Mouse (Mus musculus): ENCODE results near the gene Tmem213. TPM values are rescaled to one million over a fixed set of nuclear protein-coding genes. Genes with fewer than 3 reads are reported as not detected.
A peak's percentile ranks its signal among the peaks of the same experiment; 100 is the strongest.

Tmem213 gene
- polyA plus RNA-seq, 1 experiment from 2014 or later: 2.1 TPM

- ATAC-seq (ENCODE audit: insufficient number of reproducible peaks, insufficient read depth, low FRiP score, low TSS enrichment, low read depth): no peak
- Histone ChIP-seq H3K4me3 (no peak overlapping the region), H3K4me1 (peaks cover 7% of the 10 kb centered on the region), H3K36me3 (no peaks in the 10 kb centered on the region), H3K27me3 (no peaks in the 10 kb centered on the region), H3K9ac (no peak overlapping the region), H3K9me3 (no peaks in the 10 kb centered on the region), H3K27ac (no peak overlapping the region), H3K4me2 (no peak overlapping the region)
- WGBS: 63% methylated on average over 9 of the region's 9 CpGs
These were observed 21.6 kb upstream of the Tmem213 start for GRCm38 (mm10) chr6:38087242-38088026.

GRCm38 (mm10) chr6:38092539-38092938, 16.5 kb upstream of the Tmem213 start:
- Histone ChIP-seq H3K4me2 (no peak overlapping the region), H3K4me3 (no peak overlapping the region), H3K36me3 (no peaks in the 10 kb centered on the region), H3K4me1 (0 out of 2 replicates have a peak, but pooled peaks cover 7% of the 10 kb centered on the region), H3K27me3 (no peaks in the 10 kb centered on the region), H3K27ac (no peak overlapping the region), H3K9me3 (no peaks in the 10 kb centered on the region), H3K9ac (no peak overlapping the region)
- ATAC-seq (ENCODE audit: insufficient number of reproducible peaks, insufficient read depth, low FRiP score, low TSS enrichment, low read depth): no peak
- WGBS: 92% methylated on average over 8 of the region's 8 CpGs

- 90% methylated on average over 10 of the region's 10 CpGs for WGBS
These were observed 14.4 kb upstream of the Tmem213 start for GRCm38 (mm10) chr6:38094701-38095100.

GRCm38 (mm10) chr6:38096961-38097370, 12.1 kb upstream of the Tmem213 start:
- H3K4me2 ChIP-seq: no peak overlapping the region
- peaks cover 5% of the 10 kb centered on the region; the same call in 1 of the 2 replicates for H3K9me3 ChIP-seq
- no peak overlapping the region; the same call in 1 of the 2 replicates for H3K27ac ChIP-seq
- no peaks in the 10 kb centered on the region for H3K36me3 ChIP-seq
- no peak overlapping the region for H3K4me3 ChIP-seq
- ATAC-seq (ENCODE audit: insufficient number of reproducible peaks, insufficient read depth, low FRiP score, low TSS enrichment, low read depth): no peak
- no peaks in the 10 kb centered on the region for H3K27me3 ChIP-seq
- H3K4me1 ChIP-seq: 0 out of 2 replicates have a peak, but pooled peaks cover 2% of the 10 kb centered on the region
- whole genome bisulfite sequencing: 59% methylated on average over 5 of the region's 5 CpGs
- H3K9ac ChIP-seq: no peak overlapping the region

More at GRCm38 (mm10) chr6:38094701-38095100, 14.4 kb upstream of the Tmem213 start:
- no peak overlapping the region for H3K4me2 ChIP-seq
- no peaks in the 10 kb centered on the region for H3K36me3 ChIP-seq
- H3K4me3 ChIP-seq: no peak overlapping the region
- H3K9ac ChIP-seq: no peak overlapping the region
- no peak for ATAC-seq (ENCODE audit: insufficient number of reproducible peaks, insufficient read depth, low FRiP score, low TSS enrichment, low read depth)
- H3K27ac ChIP-seq: no peak overlapping the region
- peaks cover 4% of the 10 kb centered on the region; the same call in 1 of the 2 replicates for H3K9me3 ChIP-seq
- H3K4me1 ChIP-seq: 0 out of 2 replicates have a peak, but pooled peaks cover 2% of the 10 kb centered on the region
- no peaks in the 10 kb centered on the region for H3K27me3 ChIP-seq

- no peak overlapping the region for H3K9ac ChIP-seq
- 86% methylated on average over 7 of the region's 7 CpGs for WGBS
- no peak overlapping the region for H3K4me2 ChIP-seq
- peaks cover 8% of the 10 kb centered on the region for H3K4me1 ChIP-seq
- no peaks in the 10 kb centered on the region for H3K36me3 ChIP-seq
- no peak overlapping the region for H3K27ac ChIP-seq
- ATAC-seq (ENCODE audit: insufficient number of reproducible peaks, insufficient read depth, low FRiP score, low TSS enrichment, low read depth): no peak
- peaks cover 5% of the 10 kb centered on the region; the same call in 1 of the 2 replicates for H3K9me3 ChIP-seq
- no peak overlapping the region for H3K4me3 ChIP-seq
- H3K27me3 ChIP-seq: no peaks in the 10 kb centered on the region
These were observed 6.7 kb upstream of the Tmem213 start for GRCm38 (mm10) chr6:38102216-38102795.

GRCm38 (mm10) chr6:38103775-38104174, 5.3 kb upstream of the Tmem213 start:
- H3K27ac ChIP-seq: no peak overlapping the region
- no peak overlapping the region for H3K4me3 ChIP-seq
- no peaks in the 10 kb centered on the region for H3K36me3 ChIP-seq
- 0 out of 2 replicates have a peak, but pooled peaks cover 5% of the 10 kb centered on the region for H3K9me3 ChIP-seq
- no peak overlapping the region for H3K9ac ChIP-seq
- H3K4me2 ChIP-seq: no peak overlapping the region
- no peaks in the 10 kb centered on the region for H3K27me3 ChIP-seq
- ATAC-seq (ENCODE audit: insufficient number of reproducible peaks, insufficient read depth, low FRiP score, low TSS enrichment, low read depth): no peak
- H3K4me1 ChIP-seq: peaks cover 9% of the 10 kb centered on the region
- WGBS: 49% methylated on average over 6 of the region's 6 CpGs

- Histone ChIP-seq H3K36me3 (no peaks in the 10 kb centered on the region), H3K4me1 (peaks cover 23% of the 10 kb centered on the region), H3K27me3 (no peaks in the 10 kb centered on the region), H3K27ac (no peak overlapping the region), H3K4me2 (no peak overlapping the region), H3K9me3 (no peaks in the 10 kb centered on the region), H3K4me3 (no peak overlapping the region), H3K9ac (no peak overlapping the region)
- 84% methylated on average over 9 of the region's 9 CpGs for WGBS
- ATAC-seq (ENCODE audit: insufficient number of reproducible peaks, insufficient read depth, low FRiP score, low TSS enrichment, low read depth): no peak
These were observed 3.1 kb upstream of the Tmem213 start for GRCm38 (mm10) chr6:38105924-38106323.

- ATAC-seq (ENCODE audit: insufficient number of reproducible peaks, insufficient read depth, low FRiP score, low TSS enrichment, low read depth): no peak
These were observed 606 bp upstream of the Tmem213 start for GRCm38 (mm10) chr6:38108449-38108848.

GRCm38 (mm10) chr6:38109871-38110270, 816 bp downstream of the Tmem213 start:
- peaks cover 14% of the 10 kb centered on the region for H3K4me1 ChIP-seq
- 0 out of 2 replicates have a peak overlapping the region, but pooled peaks have one; percentile 40 for H3K9ac ChIP-seq
- 0 out of 2 replicates have a peak overlapping the region, but pooled peaks have one; percentile 12 for H3K4me3 ChIP-seq
- no peaks in the 10 kb centered on the region for H3K36me3 ChIP-seq
- H3K4me2 ChIP-seq: peak overlapping the region; percentile 38
- ATAC-seq (ENCODE audit: insufficient number of reproducible peaks, insufficient read depth, low FRiP score, low TSS enrichment, low read depth): no peak
- H3K27ac ChIP-seq: no peak overlapping the region
- 10% methylated on average over 9 of the region's 9 CpGs for WGBS
- no peaks in the 10 kb centered on the region for H3K9me3 ChIP-seq
- H3K27me3 ChIP-seq: no peaks in the 10 kb centered on the region

More at GRCm38 (mm10) chr6:38108449-38108848, 606 bp upstream of the Tmem213 start:
- Histone ChIP-seq H3K4me2 (no peak overlapping the region), H3K4me1 (peaks cover 23% of the 10 kb centered on the region), H3K9ac (no peak overlapping the region), H3K27ac (no peak overlapping the region), H3K27me3 (no peaks in the 10 kb centered on the region), H3K36me3 (no peaks in the 10 kb centered on the region), H3K9me3 (no peaks in the 10 kb centered on the region), H3K4me3 (no peak overlapping the region)
- WGBS: 77% methylated on average over 5 of the region's 5 CpGs

GRCm38 (mm10) chr6:38110859-38111258, 1.8 kb downstream of the Tmem213 start:
- Histone ChIP-seq H3K27ac (no peak overlapping the region), H3K27me3 (no peaks in the 10 kb centered on the region), H3K9ac (no peak overlapping the region), H3K4me1 (peaks cover 17% of the 10 kb centered on the region), H3K36me3 (no peaks in the 10 kb centered on the region), H3K4me2 (no peak overlapping the region), H3K4me3 (no peak overlapping the region), H3K9me3 (no peaks in the 10 kb centered on the region)
- 78% methylated on average over 9 of the region's 9 CpGs for WGBS
- no peak for ATAC-seq (ENCODE audit: insufficient number of reproducible peaks, insufficient read depth, low FRiP score, low TSS enrichment, low read depth)

GRCm38 (mm10) chr6:38116107-38116770, 7.2 kb downstream of the Tmem213 start:
- H3K4me2 ChIP-seq: no peak overlapping the region
- no peak for ATAC-seq (ENCODE audit: insufficient number of reproducible peaks, insufficient read depth, low FRiP score, low TSS enrichment, low read depth)
- H3K9ac ChIP-seq: no peak overlapping the region
- peaks cover 9% of the 10 kb centered on the region; the same call in 1 of the 2 replicates for H3K4me1 ChIP-seq
- H3K4me3 ChIP-seq: no peak overlapping the region
- H3K9me3 ChIP-seq: no peaks in the 10 kb centered on the region
- H3K27me3 ChIP-seq: no peaks in the 10 kb centered on the region
- no peak overlapping the region for H3K27ac ChIP-seq
- no peaks in the 10 kb centered on the region for H3K36me3 ChIP-seq
- 23% methylated on average over 4 of the region's 4 CpGs for WGBS
